Mouse (Mus musculus) C2C12 (cell line): Measurements from ENCODE around the gene Maged2.

Experiments used
- CEBPB ChIP-seq: IDR thresholded peaks from one replicate; pipeline ENCODE4 v1.6.1; 2011; ENCODE audit warnings: low read depth, mild to moderate bottlenecking, control low read depth, moderate library complexity
- CTCF ChIP-seq: IDR thresholded peaks from one replicate; pipeline ENCODE4 v1.5.1; 2011; ENCODE audit not compliant: control insufficient read depth, insufficient read depth, insufficient read length
- FOSL1 ChIP-seq: IDR thresholded peaks from one replicate; pipeline ENCODE4 v1.8.0; 2011; ENCODE audit warnings: mild to moderate bottlenecking, low read length; ENCODE audit not compliant: poor library complexity, insufficient read depth, severe bottlenecking
- MAX ChIP-seq: IDR thresholded peaks from one replicate; pipeline ENCODE4 v1.6.1; 2011; ENCODE audit warnings: mild to moderate bottlenecking, control low read depth
- MYOD1 ChIP-seq: IDR thresholded peaks from one replicate; pipeline ENCODE4 v1.6.1; 2011; ENCODE audit warnings: low read depth; ENCODE audit not compliant: control insufficient read depth, insufficient read length
- MYOG ChIP-seq: IDR thresholded peaks from one replicate; pipeline ENCODE4 v1.6.1; 2011; ENCODE audit not compliant: control insufficient read depth, insufficient read length; ENCODE audit errors: extremely low read depth
- USF1 ChIP-seq: IDR thresholded peaks from one replicate; pipeline ENCODE4 v1.6.1; 2011; ENCODE audit warnings: low read depth, mild to moderate bottlenecking, control low read depth, moderate library complexity

- TF ChIP-seq CTCF = no peak
- no peak for TF ChIP-seq USF1
- no peak for TF ChIP-seq CEBPB
- no peak for TF ChIP-seq MAX
- TF ChIP-seq MYOG = no peak
- TF ChIP-seq MYOD1 = no peak
- no peak for TF ChIP-seq FOSL1
These were observed 34.1 kb upstream of the Maged2 start for GRCm38 (mm10) chrX:150848230-150848629.
